Mouse (Mus musculus) E14TG2a.4 (cell line): ENCODE results near the gene Myb.

Experiments
- CTCF ChIP-seq: conservative IDR thresholded peaks from 2 replicates; pipeline ENCODE4 v1.5.1; 2014; ENCODE audit warnings: low read length
- NANOG ChIP-seq: IDR thresholded peaks from 2 replicates; pipeline ENCODE4 v1.6.1; 2014; ENCODE audit warnings: borderline replicate concordance, low read length, mixed read lengths

DNA sequence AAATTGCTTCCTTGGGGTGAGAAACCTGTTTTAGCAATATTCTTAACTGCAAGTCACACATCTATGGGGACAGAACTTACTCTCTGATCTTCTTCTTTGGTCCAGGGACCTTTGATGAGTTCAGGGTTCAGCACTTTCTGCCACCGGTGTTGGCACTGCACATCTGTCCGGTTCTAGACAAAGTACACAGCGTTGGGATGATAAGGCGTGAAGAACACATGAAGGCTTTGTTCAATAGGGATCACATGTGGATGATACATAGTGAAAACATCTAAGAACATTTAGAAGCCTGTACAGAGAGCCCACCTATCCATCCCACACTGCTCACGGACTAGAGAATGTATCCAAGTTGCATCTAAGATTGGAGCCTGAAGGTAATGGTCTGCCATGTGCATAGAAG, 8.0 kb downstream of the Myb start:
- TF ChIP-seq NANOG (no peak), CTCF (no peak)
